Mouse (Mus musculus): ENCODE data around the gene Irf2. TPM values are rescaled to one million over a fixed set of nuclear protein-coding genes. Genes with fewer than 3 reads are reported as not detected.

Irf2 gene
- total RNA-seq, 2 experiments from 2014 or later = 17.2 to 55.0 TPM

GRCm38 (mm10) chr8:46888575-46888974, 149.0 kb downstream of the Irf2 start:
- no peak for ATAC-seq (replicated peaks; ENCODE audit: low FRiP score, low TSS enrichment, poor library complexity, severe bottlenecking)

GRCm38 (mm10) chr8:46890241-46890640, 150.7 kb downstream of the Irf2 start:
- no peak for ATAC-seq (replicated peaks; ENCODE audit: low FRiP score, low TSS enrichment, poor library complexity, severe bottlenecking)

- ATAC-seq (replicated peaks; ENCODE audit: low FRiP score, low TSS enrichment, poor library complexity, severe bottlenecking) = no peak
Observed at GRCm38 (mm10) chr8:46892511-46893273, 153.2 kb downstream of the Irf2 start.

- no peak for ATAC-seq (replicated peaks; ENCODE audit: low FRiP score, low TSS enrichment, poor library complexity, severe bottlenecking)
Observed at GRCm38 (mm10) chr8:46894385-46894784, 154.9 kb downstream of the Irf2 start.

- no peak for ATAC-seq (replicated peaks; ENCODE audit: low FRiP score, low TSS enrichment, poor library complexity, severe bottlenecking)
Observed at GRCm38 (mm10) chr8:46896005-46896404, 156.5 kb downstream of the Irf2 start.

- no peak for ATAC-seq (replicated peaks; ENCODE audit: low FRiP score, low TSS enrichment, poor library complexity, severe bottlenecking)
Observed at GRCm38 (mm10) chr8:46896704-46897103, 157.2 kb downstream of the Irf2 start.

Other genes starting within 250 kb of the Irf2 start
- gene Cenpu, start 187.7 kb upstream of the Irf2 start, total RNA-seq (2014; fragmentation: Nextera tagmentation) = 43.9 and 56.0 TPM in 2 replicates
- 94.8 and 107 TPM in 2 replicates for gene Cenpu, start 187.7 kb upstream of the Irf2 start, total RNA-seq (2017)
- 18.6 and 22.4 TPM in 2 replicates for gene Primpol, start 122.5 kb upstream of the Irf2 start, total RNA-seq (2014; fragmentation: Nextera tagmentation)
- 10.9 and 16.6 TPM in 2 replicates for gene Primpol, start 122.5 kb upstream of the Irf2 start, total RNA-seq (2017)
- 281 and 287 TPM in 2 replicates for gene Casp3, start 122.4 kb upstream of the Irf2 start, total RNA-seq (2014; fragmentation: Nextera tagmentation)
- 487 and 511 TPM in 2 replicates for gene Casp3, start 122.4 kb upstream of the Irf2 start, total RNA-seq (2017)
- gene Enpp6, start 247.2 kb downstream of the Irf2 start, total RNA-seq (2014; fragmentation: Nextera tagmentation) = 0.77 and 1.7 TPM in 2 replicates
- gene Enpp6, start 247.2 kb downstream of the Irf2 start, total RNA-seq (2017) = not detected in 2 replicates

Data from megakaryocyte-erythroid progenitor cell, adult 5-6 weeks (primary cell).